Mouse (Mus musculus) stomach, embryonic 15.5 days (tissue): ENCODE results near the gene Vil1. TPM values are rescaled to one million over a fixed set of nuclear protein-coding genes. Genes with fewer than 3 reads are reported as not detected.

Source experiments
- ATAC-seq: fragments of 200-750 bp; cut with Nextera tagmentation; 2 replicates; pipeline ENCODE4 v1.8.0; 2017; ENCODE audit warnings: low read depth, moderate number of reproducible peaks, moderate TSS enrichment; ENCODE audit not compliant: insufficient read depth, low FRiP score
- H3K27ac ChIP-seq: fragments of 300-500 bp; sonication (generic); 2 replicates; pipeline ENCODE4 v1.5.1; 2015; ENCODE audit warnings: mild to moderate bottlenecking, inconsistent platforms
- H3K27me3 ChIP-seq: fragments of 300-500 bp; sonication (generic); replicated peaks from 2 replicates; pipeline ENCODE4 v1.6.1; 2015; ENCODE audit warnings: inconsistent platforms
- H3K36me3 ChIP-seq: fragments of 300-500 bp; sonication (generic); 2 replicates; pipeline ENCODE4 v1.6.1; 2015; ENCODE audit warnings: inconsistent platforms
- H3K4me1 ChIP-seq: fragments of 300-500 bp; sonication (generic); 2 replicates; pipeline ENCODE4 v1.6.1; 2015; ENCODE audit warnings: inconsistent platforms
- H3K4me2 ChIP-seq: fragments of 300-500 bp; sonication (generic); 2 replicates; pipeline ENCODE4 v1.6.1; 2015; ENCODE audit warnings: mild to moderate bottlenecking, inconsistent platforms
- H3K4me3 ChIP-seq: fragments of 300-500 bp; sonication (generic); replicated peaks from 2 replicates; pipeline ENCODE4 v1.5.1; 2015; ENCODE audit warnings: inconsistent platforms
- H3K9ac ChIP-seq: fragments of 300-500 bp; sonication (generic); 2 replicates; pipeline ENCODE4 v1.6.1; 2015; ENCODE audit warnings: inconsistent platforms
- H3K9me3 ChIP-seq: fragments of 300-500 bp; sonication (generic); 2 replicates; pipeline ENCODE4 v1.6.1; 2016; ENCODE audit warnings: inconsistent platforms
- WGBS: fragments of 180-500 bp; shearing (Covaris S2); methylation state at CpG from one replicate; pipeline ENCODE4 v1.1.7; 2015; 5-methylcytosine and 5-hydroxymethylcytosine counted together
- polyA plus RNA-seq: library from polyadenylated mRNA; unstranded; fragments of >200 nt; fragmentation: Nextera tagmentation; extraction: Ambion mirVana; gene quantifications from 2 replicates; pipeline ENCODE4 v1.2.1, GENCODE M21; 2015

Gene Vil1
- polyA plus RNA-seq, 1 experiment from 2014 or later = 32.2 TPM

DNA sequence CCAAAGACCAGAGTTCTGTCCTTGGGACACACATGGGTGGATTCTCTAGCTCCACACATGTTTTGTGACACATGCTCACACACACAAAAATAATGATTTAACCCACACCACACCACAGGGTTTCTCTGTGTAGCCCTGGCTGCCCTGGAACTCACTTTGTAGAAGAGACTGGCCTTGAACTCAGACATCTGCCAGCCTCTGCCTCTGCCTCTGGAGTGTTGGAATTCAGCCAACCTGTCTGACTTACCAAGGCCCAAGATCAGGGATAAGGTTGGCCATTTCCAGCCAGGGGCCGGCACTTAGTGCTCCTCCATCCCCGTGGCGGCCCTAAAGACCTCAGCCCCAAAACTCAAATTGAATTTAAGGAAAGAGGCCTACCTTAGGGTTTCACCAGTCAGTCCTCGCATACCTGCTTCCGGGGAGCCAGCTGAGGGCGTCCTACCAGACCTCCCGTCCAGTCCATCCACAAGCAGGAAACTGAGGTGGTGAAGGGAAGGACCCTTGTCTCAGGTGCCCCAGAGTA lies 20.7 kb upstream of the Vil1 start:
- H3K9ac ChIP-seq = no peak overlapping the region
- H3K9me3 ChIP-seq = no peaks in the 10 kb centered on the region
- no peak for ATAC-seq
- no peak overlapping the region for H3K4me3 ChIP-seq
- no peaks in the 10 kb centered on the region for H3K27me3 ChIP-seq
- H3K36me3 ChIP-seq = no peaks in the 10 kb centered on the region; the same call in 1 of the 2 replicates
- H3K4me2 ChIP-seq = no peak overlapping the region
- 83% methylated on average over 7 of the region's 7 CpGs for whole genome bisulfite sequencing
- no peak overlapping the region for H3K27ac ChIP-seq
- H3K4me1 ChIP-seq = peaks cover 38% of the 10 kb centered on the region

DNA sequence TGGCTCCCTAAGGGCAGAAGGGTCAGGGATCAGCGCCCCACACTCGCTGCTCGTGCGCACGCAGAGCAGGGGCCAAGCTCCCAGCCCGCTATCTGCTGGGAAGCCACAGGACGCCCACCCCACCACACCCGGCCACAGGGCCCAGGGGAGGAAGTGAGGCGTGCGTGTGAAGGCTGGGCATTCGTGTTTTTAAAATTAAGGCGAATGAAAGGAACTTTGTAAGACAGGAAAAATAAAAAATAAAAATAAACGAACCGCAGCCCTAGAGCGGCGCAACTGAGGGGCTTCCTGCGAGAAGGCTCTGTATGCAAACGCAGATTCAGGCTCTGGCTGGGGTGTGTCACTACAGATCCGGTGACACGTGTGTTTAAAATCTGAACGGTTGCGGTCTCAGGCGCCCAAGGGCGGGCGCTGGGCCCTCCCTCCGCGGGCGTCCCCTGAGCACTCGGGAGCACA lies 19.3 kb upstream of the Vil1 start:
- peaks cover 13% of the 10 kb centered on the region for H3K36me3 ChIP-seq
- H3K27ac ChIP-seq = peak overlapping the region; percentile 99
- H3K4me3 ChIP-seq = peak overlapping the region; percentile 79
- H3K27me3 ChIP-seq = no peaks in the 10 kb centered on the region
- peak; percentile 7; the same call in 1 of the 2 replicates for ATAC-seq
- H3K4me1 ChIP-seq = peaks cover 50% of the 10 kb centered on the region
- H3K9me3 ChIP-seq = no peaks in the 10 kb centered on the region
- WGBS = 8% methylated on average over 29 of the region's 29 CpGs
- no peak overlapping the region for H3K9ac ChIP-seq
- H3K4me2 ChIP-seq = peak overlapping the region; percentile 52

DNA sequence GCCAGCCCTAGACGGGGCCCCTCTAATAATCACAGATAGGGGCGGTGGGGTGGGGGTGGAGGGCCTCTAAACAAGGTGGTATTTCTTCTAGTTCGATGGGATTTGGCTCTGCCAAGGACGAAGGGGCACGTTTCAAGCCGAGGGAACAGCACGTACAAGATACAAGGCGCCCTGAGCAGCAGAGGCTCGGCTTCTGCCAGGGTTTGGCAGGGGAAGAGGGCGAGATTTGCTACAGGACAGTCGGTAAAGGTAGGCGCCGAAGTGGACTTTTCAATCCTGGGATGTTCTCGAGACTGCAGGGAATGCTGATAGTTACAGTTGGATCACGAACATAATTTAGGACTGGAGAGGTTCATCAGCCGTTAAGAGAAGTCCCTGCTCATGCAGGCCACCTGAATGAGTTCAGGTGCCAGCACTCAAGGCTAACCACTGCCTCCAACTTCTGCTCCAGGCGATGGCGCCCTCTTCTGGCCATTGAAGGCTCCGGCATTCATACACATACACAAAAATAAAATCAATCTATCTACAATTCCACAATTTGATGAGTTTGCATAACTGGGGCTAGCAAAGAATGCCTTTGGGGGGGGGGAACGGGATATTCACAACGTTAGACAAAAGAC lies 18.8 kb upstream of the Vil1 start:
- peaks cover 51% of the 10 kb centered on the region for H3K4me1 ChIP-seq
- H3K4me3 ChIP-seq = peak overlapping the region; percentile 79
- H3K36me3 ChIP-seq = peaks cover 19% of the 10 kb centered on the region
- ATAC-seq = 0 out of 2 replicates have a peak, but pooled peaks have one; percentile 0
- H3K27ac ChIP-seq = peak overlapping the region; percentile 99
- WGBS = 6% methylated on average over 21 of the region's 21 CpGs
- no peaks in the 10 kb centered on the region for H3K27me3 ChIP-seq
- H3K4me2 ChIP-seq = peak overlapping the region; percentile 52
- no peak overlapping the region for H3K9ac ChIP-seq
- no peaks in the 10 kb centered on the region for H3K9me3 ChIP-seq

DNA sequence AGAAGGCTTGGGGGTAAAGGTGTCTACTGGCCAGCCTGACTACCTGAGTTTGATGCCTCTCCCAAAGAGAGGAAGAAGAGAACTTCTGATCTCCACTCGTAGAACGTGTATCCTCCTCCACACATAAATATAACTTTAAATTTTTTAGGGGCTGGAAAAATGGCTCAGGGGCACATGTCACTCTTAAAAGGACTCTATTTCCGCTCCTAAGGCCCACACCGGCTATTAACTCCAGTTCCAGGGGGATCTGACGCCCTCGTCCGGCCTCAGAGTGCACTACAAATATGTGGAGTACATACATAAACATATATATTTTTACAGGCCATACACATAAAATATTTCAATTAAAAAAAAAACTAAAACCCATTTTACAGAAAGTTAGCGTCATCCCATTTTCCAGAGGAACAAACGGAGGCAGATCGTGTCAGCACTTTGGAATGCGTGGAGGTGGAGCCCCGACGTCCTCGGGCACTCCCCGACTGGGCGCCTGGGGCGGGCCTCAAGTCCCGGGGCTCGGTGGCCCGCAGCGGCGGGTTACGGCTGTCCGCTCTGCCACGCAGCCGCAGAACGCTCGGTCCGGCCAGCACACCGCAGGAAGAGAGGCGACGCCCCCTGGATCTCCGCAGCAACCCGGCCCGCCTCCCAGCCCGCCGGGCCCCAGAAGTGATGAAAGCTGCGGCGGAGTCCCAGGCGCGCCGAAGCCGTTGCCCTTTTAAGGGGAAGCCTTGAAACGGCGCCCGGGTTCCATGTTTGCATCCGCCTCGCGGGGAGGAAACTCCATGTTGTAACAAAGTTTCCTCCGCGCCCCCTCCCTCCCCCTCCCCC lies 18.0 kb upstream of the Vil1 start, which contains the start of gene Ctdsp1:
TSS of gene Ctdsp1 (plus strand) at position 586 of the 825 bp plus-strand sequence.
- 2% methylated on average over 45 of the region's 51 CpGs for WGBS
- peak; percentile 70 for ATAC-seq
- Histone ChIP-seq H3K4me3 (peak within 1 kb of the TSS; percentile 79), H3K36me3 (peaks cover 19% of the 10 kb centered on the region), H3K27me3 (no peaks in the 10 kb centered on the region), H3K4me2 (peak within 1 kb of the TSS; percentile 75), H3K9me3 (no peaks in the 10 kb centered on the region), H3K27ac (peak within 1 kb of the TSS; percentile 99), H3K9ac (peak within 1 kb of the TSS; percentile 89), H3K4me1 (peaks cover 51% of the 10 kb centered on the region)

DNA sequence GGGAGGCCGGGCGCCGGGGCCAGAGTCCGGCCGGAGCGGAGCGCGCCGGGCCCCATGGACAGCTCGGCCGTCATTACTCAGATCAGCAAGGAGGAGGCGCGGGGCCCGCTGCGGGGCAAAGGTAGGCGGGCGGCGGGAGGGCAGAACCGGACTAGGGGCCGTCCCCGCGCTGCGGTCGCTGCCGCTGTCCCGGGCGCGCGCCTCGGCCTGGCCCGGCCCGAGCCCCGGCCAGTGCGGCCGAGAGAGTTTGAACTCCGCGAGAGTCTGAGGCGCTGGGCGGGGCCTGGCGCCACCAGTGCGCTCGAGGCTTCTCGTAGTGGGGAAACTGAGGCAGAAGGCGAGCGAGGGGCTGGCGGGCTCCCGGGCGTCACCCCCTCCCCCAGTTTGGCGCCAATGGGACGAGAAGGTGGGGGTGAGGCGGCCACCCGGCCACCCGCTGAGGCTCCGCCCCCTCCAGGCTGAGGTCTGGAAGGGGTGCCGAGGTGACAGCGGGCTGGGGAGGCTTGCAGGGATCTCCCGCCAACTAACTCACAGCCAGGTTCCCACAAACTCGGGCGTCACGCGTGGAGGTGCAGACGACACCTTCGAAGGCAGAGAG lies 17.2 kb upstream of the Vil1 start:
- peaks cover 48% of the 10 kb centered on the region for H3K4me1 ChIP-seq

DNA sequence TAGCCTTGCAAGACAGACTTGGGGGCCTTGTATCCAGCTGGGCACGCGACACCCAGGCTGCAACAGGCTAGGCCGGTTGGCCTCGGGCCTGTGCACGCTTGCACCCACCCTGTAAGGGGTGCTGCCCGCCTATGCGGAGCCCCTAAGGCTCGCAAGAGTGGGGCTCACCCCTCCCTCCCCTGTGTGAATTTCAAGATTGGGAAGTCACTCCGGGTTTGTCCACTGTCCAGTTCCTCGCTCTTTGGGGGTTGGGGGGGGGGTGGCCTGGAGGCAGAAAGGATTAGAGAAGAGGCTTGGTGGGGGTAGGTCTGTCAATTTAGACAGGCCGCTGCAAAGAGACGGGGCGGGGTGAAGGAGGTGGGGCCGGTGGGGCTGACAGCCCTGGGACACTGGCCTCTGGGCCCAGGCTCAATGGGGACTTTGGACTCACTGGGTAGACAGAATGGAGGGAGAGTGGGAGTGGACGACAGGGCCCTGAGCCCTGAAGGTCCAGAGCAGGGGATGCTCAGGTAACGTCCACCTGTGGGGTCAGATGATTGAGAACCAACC lies 16.7 kb upstream of the Vil1 start:
- no peaks in the 10 kb centered on the region for H3K27me3 ChIP-seq
- ATAC-seq = peak; percentile 4; the same call in 1 of the 2 replicates
- H3K4me2 ChIP-seq = peak overlapping the region; percentile 75
- H3K4me3 ChIP-seq = peak overlapping the region; percentile 79
- WGBS = 1% methylated on average over 16 of the region's 16 CpGs
- peak overlapping the region; percentile 99 for H3K27ac ChIP-seq
- peaks cover 44% of the 10 kb centered on the region for H3K4me1 ChIP-seq
- peak overlapping the region; percentile 89 for H3K9ac ChIP-seq
- peaks cover 19% of the 10 kb centered on the region for H3K36me3 ChIP-seq
- H3K9me3 ChIP-seq = no peaks in the 10 kb centered on the region

More for the DNA sequence above, 17.2 kb upstream of the Vil1 start:
- Histone ChIP-seq H3K9ac (peak overlapping the region; percentile 89), H3K4me2 (peak overlapping the region; percentile 75), H3K27ac (peak overlapping the region; percentile 99), H3K36me3 (peaks cover 19% of the 10 kb centered on the region), H3K4me3 (peak overlapping the region; percentile 79), H3K9me3 (no peaks in the 10 kb centered on the region), H3K27me3 (no peaks in the 10 kb centered on the region)
- peak; percentile 17; the same call in 1 of the 2 replicates for ATAC-seq
- under 1% methylated on average over 54 of the region's 63 CpGs for WGBS

DNA sequence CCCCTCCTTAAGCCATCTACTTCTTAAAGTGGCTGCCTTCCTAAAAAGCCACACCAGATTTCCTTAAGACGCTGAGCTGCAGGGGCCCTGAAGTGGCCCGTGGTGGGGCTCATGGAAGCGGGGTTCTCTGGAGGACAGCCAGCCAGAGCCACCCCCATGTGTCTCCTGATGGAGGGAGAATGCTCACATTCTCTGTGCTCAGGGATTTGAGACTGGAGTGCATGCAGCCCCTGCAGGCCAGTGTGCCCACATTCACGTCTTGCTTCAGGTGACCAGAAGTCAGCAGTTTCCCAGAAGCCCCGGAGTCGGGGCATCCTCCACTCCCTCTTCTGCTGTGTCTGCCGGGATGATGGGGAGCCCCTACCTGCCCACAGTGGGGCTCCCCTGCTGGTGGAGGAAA lies 16.2 kb upstream of the Vil1 start:
- Histone ChIP-seq H3K4me3 (peak overlapping the region; percentile 79), H3K9me3 (no peaks in the 10 kb centered on the region), H3K27me3 (no peaks in the 10 kb centered on the region), H3K27ac (peak overlapping the region; percentile 99), H3K36me3 (peaks cover 19% of the 10 kb centered on the region), H3K4me1 (peaks cover 42% of the 10 kb centered on the region), H3K4me2 (peak overlapping the region; percentile 75), H3K9ac (peak overlapping the region; percentile 89)
- ATAC-seq = no peak
- 38% methylated on average over 7 of the region's 7 CpGs for WGBS

DNA sequence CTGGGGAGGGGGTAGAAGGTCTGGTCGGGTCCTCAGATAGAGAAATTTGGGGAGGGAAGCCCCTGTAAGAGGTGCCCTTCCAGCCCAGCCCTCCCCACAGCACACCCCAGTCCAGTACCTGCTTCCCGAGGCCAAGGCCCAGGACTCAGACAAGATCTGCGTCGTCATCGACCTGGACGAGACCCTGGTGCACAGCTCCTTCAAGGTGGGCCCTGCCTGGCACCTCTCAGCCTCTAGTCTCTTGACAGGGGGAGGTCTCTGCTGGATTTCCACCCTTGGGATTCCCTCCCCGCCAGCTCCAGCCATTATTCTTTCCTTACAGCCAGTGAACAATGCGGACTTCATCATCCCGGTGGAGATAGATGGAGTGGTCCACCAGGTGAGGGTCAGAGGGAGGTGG lies 15.5 kb upstream of the Vil1 start:
- Histone ChIP-seq H3K27me3 (no peaks in the 10 kb centered on the region), H3K9me3 (no peaks in the 10 kb centered on the region), H3K9ac (no peak overlapping the region), H3K4me2 (peak overlapping the region; percentile 75), H3K36me3 (peaks cover 19% of the 10 kb centered on the region), H3K4me1 (peaks cover 44% of the 10 kb centered on the region), H3K4me3 (no peak overlapping the region), H3K27ac (no peak overlapping the region)
- ATAC-seq = no peak
- 84% methylated on average over 9 of the region's 9 CpGs for WGBS

DNA sequence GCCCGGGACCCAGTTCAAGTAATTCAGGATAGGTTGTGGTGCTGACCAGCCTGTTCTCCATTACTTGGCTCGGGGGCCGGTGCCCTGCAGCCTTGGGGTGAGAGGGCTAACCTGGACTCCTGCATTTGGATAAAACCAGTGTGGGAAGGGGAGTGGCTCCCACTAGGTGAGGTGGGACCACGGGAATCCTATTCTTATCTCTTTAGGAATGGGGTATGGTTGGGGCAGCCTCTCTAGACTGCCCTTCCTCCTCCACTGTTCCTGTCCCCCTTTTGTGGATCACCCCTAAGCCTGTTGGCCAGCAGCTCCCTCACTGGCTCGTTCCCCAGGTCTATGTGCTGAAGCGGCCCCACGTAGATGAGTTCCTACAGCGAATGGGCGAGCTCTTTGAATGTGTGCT lies 14.9 kb upstream of the Vil1 start:
- ATAC-seq = no peak
- H3K9me3 ChIP-seq = no peaks in the 10 kb centered on the region
- WGBS = 92% methylated on average over 9 of the region's 9 CpGs
- no peak overlapping the region for H3K27ac ChIP-seq
- peaks cover 19% of the 10 kb centered on the region for H3K36me3 ChIP-seq
- no peak overlapping the region for H3K4me3 ChIP-seq
- no peaks in the 10 kb centered on the region for H3K27me3 ChIP-seq
- peaks cover 42% of the 10 kb centered on the region for H3K4me1 ChIP-seq
- no peak overlapping the region for H3K4me2 ChIP-seq
- no peak overlapping the region for H3K9ac ChIP-seq

DNA sequence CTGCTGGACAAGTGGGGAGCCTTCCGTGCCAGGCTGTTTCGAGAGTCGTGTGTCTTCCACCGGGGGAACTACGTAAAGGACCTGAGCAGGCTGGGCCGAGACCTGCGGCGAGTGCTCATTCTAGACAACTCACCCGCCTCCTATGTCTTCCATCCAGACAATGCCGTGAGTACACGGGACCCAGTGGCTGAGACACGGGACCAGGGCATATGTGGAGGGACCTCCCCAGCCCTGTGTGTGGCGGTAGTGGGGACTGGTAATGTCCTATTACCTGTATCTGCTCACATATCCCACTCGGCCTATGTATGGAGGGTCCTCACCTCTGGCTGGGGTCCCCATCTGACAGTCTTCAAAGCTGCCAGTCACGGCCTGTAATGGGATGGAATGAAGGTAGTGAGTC lies 14.3 kb upstream of the Vil1 start:
- Histone ChIP-seq H3K4me3 (no peak overlapping the region), H3K27ac (no peak overlapping the region), H3K27me3 (no peaks in the 10 kb centered on the region), H3K4me2 (no peak overlapping the region), H3K4me1 (peaks cover 36% of the 10 kb centered on the region), H3K36me3 (peaks cover 19% of the 10 kb centered on the region), H3K9me3 (no peaks in the 10 kb centered on the region), H3K9ac (no peak overlapping the region)
- ATAC-seq = no peak
- WGBS = 90% methylated on average over 15 of the region's 15 CpGs

DNA sequence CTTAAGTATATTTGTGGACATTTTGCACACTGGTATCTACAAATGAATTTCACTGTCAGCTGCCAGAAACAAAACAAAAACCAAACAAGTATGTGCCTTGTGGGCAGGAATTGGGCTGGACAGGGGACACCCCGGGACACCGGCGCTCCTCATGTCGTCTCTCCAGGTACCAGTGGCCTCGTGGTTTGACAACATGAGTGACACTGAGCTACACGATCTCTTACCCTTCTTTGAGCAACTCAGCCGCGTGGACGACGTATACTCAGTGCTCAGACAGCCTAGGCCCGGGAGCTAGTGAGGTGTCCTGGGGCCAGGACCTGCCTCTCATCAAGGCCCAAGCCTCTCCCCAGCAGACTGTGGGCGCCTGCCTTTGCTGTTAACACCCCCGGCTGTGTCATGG lies 13.9 kb upstream of the Vil1 start:
- Histone ChIP-seq H3K4me1 (peaks cover 33% of the 10 kb centered on the region), H3K4me2 (no peak overlapping the region), H3K9me3 (no peaks in the 10 kb centered on the region), H3K27ac (no peak overlapping the region), H3K36me3 (peaks cover 19% of the 10 kb centered on the region), H3K27me3 (no peaks in the 10 kb centered on the region), H3K4me3 (no peak overlapping the region), H3K9ac (no peak overlapping the region)
- WGBS = 82% methylated on average over 13 of the region's 13 CpGs
- ATAC-seq = no peak
